Mouse (Mus musculus) small intestine, adult 2 months (tissue): ENCODE measurements around the gene Slc7a10.

Experiments
- CTCF ChIP-seq: fragments of 200-500 bp; IDR thresholded peaks from 2 replicates; pipeline ENCODE4 v1.5.1; 2012; ENCODE audit warnings: low read depth, mild to moderate bottlenecking, control low read depth, inconsistent platforms, low read length, moderate library complexity, mixed read lengths; ENCODE audit not compliant: insufficient replicate concordance, insufficient read length; ENCODE audit errors: extremely low read depth
- POLR2A ChIP-seq: fragments of 200-500 bp; IDR thresholded peaks from 2 replicates; pipeline ENCODE4 v1.6.1; 2012; ENCODE audit warnings: low read depth, mild to moderate bottlenecking, control low read depth, inconsistent platforms, low read length, moderate library complexity

- TF ChIP-seq CTCF (no peak), POLR2A (no peak)
These were observed 41.1 kb upstream of the Slc7a10 start for GRCm38 (mm10) chr7:35145068-35145467.
